Mouse (Mus musculus) limb, embryonic 15.5 days (tissue): ENCODE results near the gene Tnfsf13b. TPM values are rescaled to one million over a fixed set of nuclear protein-coding genes. Genes with fewer than 3 reads are reported as not detected.

Experiments
- ATAC-seq: fragments of 200-750 bp; cut with Nextera tagmentation; 2 replicates; pipeline ENCODE4 v1.8.0; 2017; ENCODE audit warnings: low read depth, moderate TSS enrichment; ENCODE audit not compliant: insufficient number of reproducible peaks, low FRiP score, low TSS enrichment
- H3K27ac ChIP-seq: fragments of 300-500 bp; sonication (generic); 2 replicates; pipeline ENCODE4 v1.5.1; 2015; ENCODE audit warnings: moderate library complexity, mild to moderate bottlenecking, inconsistent platforms
- H3K27me3 ChIP-seq: fragments of 300-500 bp; sonication (generic); 2 replicates; pipeline ENCODE4 v1.6.1; 2015; ENCODE audit warnings: inconsistent platforms
- H3K36me3 ChIP-seq: fragments of 300-500 bp; sonication (generic); 2 replicates; pipeline ENCODE4 v1.6.1; 2015; ENCODE audit warnings: inconsistent platforms
- H3K4me1 ChIP-seq: fragments of 300-500 bp; sonication (generic); 2 replicates; pipeline ENCODE4 v1.6.1; 2015; ENCODE audit warnings: inconsistent platforms
- H3K4me2 ChIP-seq: fragments of 300-500 bp; sonication (generic); 2 replicates; pipeline ENCODE4 v1.6.1; 2015; ENCODE audit warnings: mild to moderate bottlenecking, inconsistent platforms
- H3K4me3 ChIP-seq: fragments of 300-500 bp; sonication (generic); 2 replicates; pipeline ENCODE4 v1.5.1; 2015; ENCODE audit warnings: mild to moderate bottlenecking, inconsistent platforms
- H3K9ac ChIP-seq: fragments of 300-500 bp; sonication (generic); 2 replicates; pipeline ENCODE4 v1.6.1; 2015; ENCODE audit warnings: inconsistent platforms
- H3K9me3 ChIP-seq: fragments of 300-500 bp; sonication (generic); 2 replicates; pipeline ENCODE4 v1.6.1; 2016; ENCODE audit warnings: inconsistent platforms
- WGBS: fragments of 180-500 bp; shearing (Covaris S2); methylation state at CpG from one replicate; pipeline ENCODE4 v1.1.7; 2015; 5-methylcytosine and 5-hydroxymethylcytosine counted together
- polyA plus RNA-seq: library from polyadenylated mRNA; unstranded; fragments of >200 nt; fragmentation: Nextera tagmentation; extraction: Ambion mirVana; gene quantifications from 2 replicates; pipeline ENCODE4 v1.2.1, GENCODE M21; 2015

Tnfsf13b gene
- polyA plus RNA-seq, 1 experiment from 2014 or later, result 0.74 TPM

DNA sequence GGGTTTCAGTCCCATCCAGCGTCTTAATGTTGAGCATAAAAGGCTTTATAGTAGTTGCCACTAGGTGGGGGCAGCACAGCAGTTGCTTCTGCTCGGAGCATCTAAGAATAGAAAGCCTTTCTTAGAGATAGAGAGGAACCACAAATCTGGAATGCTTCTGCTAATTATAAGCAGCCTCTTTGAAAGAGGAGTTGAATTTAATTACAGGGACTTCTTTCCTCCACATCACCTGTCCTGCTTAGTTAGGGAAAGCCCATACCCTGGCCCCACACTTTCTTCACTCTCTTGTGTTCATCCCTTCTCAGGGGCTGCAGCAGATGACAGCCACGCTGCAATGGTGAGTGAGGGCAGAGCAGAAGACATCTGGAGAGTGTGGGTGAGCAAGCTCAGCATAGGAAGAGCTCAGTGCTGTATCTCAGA lies 47.3 kb downstream of the Tnfsf13b start:
- H3K4me1 ChIP-seq, result no peaks in the 10 kb centered on the region
- no peaks in the 10 kb centered on the region for H3K9me3 ChIP-seq
- ATAC-seq, result no peak
- WGBS, result 23% methylated on average over 3 of the region's 3 CpGs
- no peak overlapping the region for H3K27ac ChIP-seq
- no peak overlapping the region for H3K9ac ChIP-seq
- no peak overlapping the region for H3K4me3 ChIP-seq
- peaks cover 5% of the 10 kb centered on the region; the same call in 1 of the 2 replicates for H3K27me3 ChIP-seq
- H3K4me2 ChIP-seq, result no peak overlapping the region
- no peaks in the 10 kb centered on the region for H3K36me3 ChIP-seq

DNA sequence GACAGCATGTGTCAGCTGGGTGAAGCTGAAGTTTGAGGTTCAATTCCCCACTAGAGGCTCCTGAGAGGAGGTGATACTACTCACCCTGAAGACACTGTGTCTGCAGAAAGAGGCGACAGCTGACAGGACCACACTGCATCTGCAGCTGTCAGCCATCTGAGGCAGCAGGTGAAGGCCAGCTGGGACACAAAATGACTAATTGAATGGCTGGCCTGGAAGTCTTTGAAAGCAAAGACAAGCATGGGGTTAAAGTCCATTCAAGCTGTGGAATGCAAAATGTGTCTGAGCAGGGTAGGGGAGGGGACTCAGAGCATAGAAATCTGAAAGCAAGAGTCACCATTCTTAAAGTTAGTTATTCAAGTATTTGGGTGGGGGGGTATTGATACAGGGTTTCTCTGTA lies 54.7 kb downstream of the Tnfsf13b start:
- ATAC-seq, result no peak
- 53% methylated on average over 1 of the region's 1 CpGs for WGBS

DNA sequence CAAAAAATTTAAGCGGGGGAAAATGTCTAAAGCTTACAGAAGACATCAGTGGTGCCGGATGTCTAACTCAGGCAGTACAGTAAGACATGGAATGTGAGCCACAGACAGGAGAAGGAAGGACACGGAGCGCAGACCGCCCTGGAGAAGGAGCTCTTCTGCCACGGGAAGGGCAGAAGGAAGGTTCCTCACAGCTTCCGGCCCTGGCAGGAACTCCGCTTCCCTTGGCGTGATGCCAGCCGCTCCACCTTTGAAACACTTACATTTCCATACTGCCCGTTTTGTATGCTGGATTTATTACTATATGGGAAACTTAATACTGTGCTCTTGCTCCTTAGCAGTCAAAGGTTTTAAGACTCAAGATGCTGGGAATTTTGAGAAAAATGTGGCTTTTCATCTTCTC lies 60.6 kb downstream of the Tnfsf13b start:
- Histone ChIP-seq H3K27ac (no peak overlapping the region), H3K36me3 (no peaks in the 10 kb centered on the region), H3K9ac (no peak overlapping the region), H3K27me3 (no peaks in the 10 kb centered on the region), H3K4me3 (no peak overlapping the region), H3K4me2 (no peak overlapping the region), H3K9me3 (no peaks in the 10 kb centered on the region), H3K4me1 (0 out of 2 replicates have a peak, but pooled peaks cover 2% of the 10 kb centered on the region)
- WGBS, result 66% methylated on average over 11 of the region's 11 CpGs
- ATAC-seq, result no peak

More for the DNA sequence above, 54.7 kb downstream of the Tnfsf13b start:
- H3K4me1 ChIP-seq, result no peaks in the 10 kb centered on the region; the same call in 1 of the 2 replicates
- peaks cover 5% of the 10 kb centered on the region; the same call in 1 of the 2 replicates for H3K27me3 ChIP-seq
- H3K4me2 ChIP-seq, result no peak overlapping the region
- H3K36me3 ChIP-seq, result no peaks in the 10 kb centered on the region
- no peak overlapping the region for H3K9ac ChIP-seq
- H3K27ac ChIP-seq, result no peak overlapping the region
- H3K4me3 ChIP-seq, result no peak overlapping the region
- H3K9me3 ChIP-seq, result no peaks in the 10 kb centered on the region

DNA sequence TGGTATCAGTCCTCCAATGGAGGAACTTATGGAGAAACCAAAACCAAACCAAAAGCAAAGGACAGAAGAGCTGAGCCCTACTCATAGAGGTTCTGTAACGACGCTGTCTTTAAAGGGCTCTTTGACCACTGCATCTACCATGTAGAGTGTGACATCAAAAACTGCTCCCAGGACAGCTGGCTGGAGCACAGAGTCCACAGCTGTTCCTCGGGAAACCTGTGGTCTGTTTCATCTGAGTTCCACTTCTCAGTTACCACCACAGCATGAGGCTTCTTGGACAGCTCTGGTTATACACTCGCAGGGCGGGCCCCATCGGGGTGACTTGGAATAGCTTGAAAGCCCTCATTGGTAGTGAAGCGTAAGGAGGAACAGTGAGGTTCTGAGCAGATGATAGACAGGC lies 61.5 kb downstream of the Tnfsf13b start:
- H3K9ac ChIP-seq, result no peak overlapping the region
- ATAC-seq, result no peak
- H3K27me3 ChIP-seq, result no peaks in the 10 kb centered on the region
- H3K4me1 ChIP-seq, result 0 out of 2 replicates have a peak, but pooled peaks cover 2% of the 10 kb centered on the region
- H3K36me3 ChIP-seq, result no peaks in the 10 kb centered on the region
- no peaks in the 10 kb centered on the region for H3K9me3 ChIP-seq
- H3K4me3 ChIP-seq, result no peak overlapping the region
- H3K4me2 ChIP-seq, result no peak overlapping the region
- WGBS, result 82% methylated on average over 7 of the region's 7 CpGs
- H3K27ac ChIP-seq, result no peak overlapping the region

DNA sequence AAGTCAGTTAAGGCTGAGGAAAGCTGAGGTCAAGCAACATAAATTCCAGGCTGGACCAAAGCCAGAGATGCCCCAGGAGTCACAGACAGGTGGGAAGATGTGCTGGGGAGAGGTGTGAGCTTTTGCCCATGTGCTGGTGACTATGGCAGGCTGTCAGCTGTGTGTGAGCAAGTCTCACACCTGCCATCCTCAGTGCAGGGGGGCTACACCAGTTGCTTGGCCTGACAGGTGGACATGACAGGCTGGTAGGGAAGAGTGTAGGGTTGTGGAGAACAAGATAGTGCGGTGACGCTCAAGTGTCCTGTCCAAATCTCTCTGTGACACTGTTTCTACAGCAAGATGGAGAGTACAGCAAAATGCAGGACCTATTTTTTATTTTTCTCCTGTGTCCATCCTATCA lies 66.1 kb downstream of the Tnfsf13b start:
- no peaks in the 10 kb centered on the region for H3K27me3 ChIP-seq
- H3K9me3 ChIP-seq, result no peaks in the 10 kb centered on the region
- H3K4me2 ChIP-seq, result no peak overlapping the region
- ATAC-seq, result 0 out of 2 replicates have a peak, but pooled peaks have one; percentile 55
- H3K9ac ChIP-seq, result no peak overlapping the region
- 79% methylated on average over 2 of the region's 2 CpGs for WGBS
- H3K4me1 ChIP-seq, result 0 out of 2 replicates have a peak, but pooled peaks cover 2% of the 10 kb centered on the region
- H3K4me3 ChIP-seq, result no peak overlapping the region
- H3K36me3 ChIP-seq, result no peaks in the 10 kb centered on the region
- H3K27ac ChIP-seq, result no peak overlapping the region

Other genes starting within 250 kb of the Tnfsf13b start
- 0.81 and 1.3 TPM in 2 replicates for gene Fam155a, start 235.3 kb upstream of the Tnfsf13b start, polyA plus RNA-seq
- not detected in 2 replicates for gene Gm10217, start 142.2 kb upstream of the Tnfsf13b start, polyA plus RNA-seq
- 4.1 and 4.2 TPM in 2 replicates for gene Lig4, start 28.8 kb upstream of the Tnfsf13b start, polyA plus RNA-seq
- gene Abhd13, start 28.8 kb upstream of the Tnfsf13b start, polyA plus RNA-seq, result 14.6 and 16.3 TPM in 2 replicates
- 0.42 and 0.61 TPM in 2 replicates for gene Myo16, start 147.4 kb downstream of the Tnfsf13b start, polyA plus RNA-seq